Mouse (Mus musculus): ENCODE data around the gene Frmd3.

DNA sequence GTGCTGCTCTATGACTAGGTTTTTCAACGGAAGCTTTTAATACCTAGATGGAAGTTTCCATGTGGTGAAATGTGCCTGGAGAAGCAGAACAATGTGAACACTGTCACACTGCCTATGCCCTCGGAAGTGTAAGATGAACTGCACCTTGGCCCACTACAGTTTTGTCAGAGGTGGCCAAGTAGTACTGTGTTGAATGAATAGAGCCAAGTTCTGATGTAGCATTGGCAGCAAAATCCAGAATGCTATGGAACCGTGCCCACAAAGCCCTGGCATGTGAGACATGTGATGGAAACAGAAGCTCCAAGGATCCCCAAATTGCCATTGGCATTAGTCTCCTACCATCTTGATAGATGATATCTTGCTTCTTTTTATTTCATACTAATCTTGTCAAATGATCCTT, 32.8 kb upstream of the Frmd3 start:
- TF ChIP-seq POLR2A (IDR thresholded peaks at IDR 0.05; ENCODE audit: insufficient read depth, low read depth, low read length): no peak
- TF ChIP-seq CTCF (IDR thresholded peaks at IDR 0.05; ENCODE audit: insufficient read depth, low read depth, low read length): no peak
